Mouse (Mus musculus): ENCODE results near the gene Aagab. TPM values are rescaled to one million over a fixed set of nuclear protein-coding genes. Genes with fewer than 3 reads are reported as not detected.

Aagab gene
- polyA plus RNA-seq, 1 experiment from 2014 or later, result 33.0 TPM

GRCm38 (mm10) chr9:63614018-63614985, 11.8 kb downstream of the Aagab start:
- ATAC-seq (ENCODE audit: insufficient number of reproducible peaks, low FRiP score, low TSS enrichment, low read depth), result no peak
- H3K27ac ChIP-seq (replicated peaks; ENCODE audit: low read depth, low read length), result no peak overlapping the region

DNA sequence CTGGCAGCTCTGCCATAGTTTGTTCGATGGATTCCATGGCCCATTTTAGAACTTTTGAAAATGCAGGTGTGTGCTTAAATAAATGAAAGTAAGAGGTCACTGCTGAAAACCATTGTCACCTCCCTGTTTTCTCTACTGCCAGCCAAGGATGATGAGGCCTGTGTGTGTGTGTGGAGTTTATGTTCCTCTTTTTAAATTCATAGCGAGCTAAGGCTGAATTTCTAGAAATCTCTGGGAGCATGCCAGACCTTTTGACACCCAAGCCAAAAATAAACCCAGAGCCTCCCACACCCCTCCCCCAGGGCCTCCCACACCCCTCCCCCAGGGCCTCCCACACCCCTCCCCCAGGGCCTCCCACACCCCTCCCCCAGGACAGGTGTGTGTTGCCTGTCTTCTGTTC, 15.5 kb downstream of the Aagab start:
- no peak for DNase-seq (ENCODE audit: low spot score)
- Histone ChIP-seq H3K4me1 (ENCODE audit: control insufficient read depth, insufficient read depth, low read length) (peaks cover 16% of the 10 kb centered on the region), H3K27me3 (ENCODE audit: control insufficient read depth, insufficient read depth, low read length) (no peaks in the 10 kb centered on the region), H3K4me2 (ENCODE audit: low read depth, severe bottlenecking) (no peak overlapping the region), H3K27ac (replicated peaks; ENCODE audit: low read depth, low read length) (no peak overlapping the region), H3K9me3 (ENCODE audit: control insufficient read depth, low read length) (no peaks in the 10 kb centered on the region), H3K36me3 (ENCODE audit: control insufficient read depth, insufficient read depth, low read length) (peaks cover 5% of the 10 kb centered on the region; the same call in 1 of the 2 replicates), H3K4me3 (ENCODE audit: low read depth, low read length) (no peak overlapping the region), H3K9ac (ENCODE audit: low read length) (no peak overlapping the region)
- whole genome bisulfite sequencing, result 96% methylated on average over 2 of the region's 2 CpGs
- ATAC-seq (ENCODE audit: insufficient number of reproducible peaks, low FRiP score, low TSS enrichment, low read depth), result no peak

More at GRCm38 (mm10) chr9:63614018-63614985, 11.8 kb downstream of the Aagab start:
- Histone ChIP-seq H3K4me1 (ENCODE audit: control insufficient read depth, insufficient read depth, low read length) (peaks cover 47% of the 10 kb centered on the region), H3K36me3 (ENCODE audit: control insufficient read depth, insufficient read depth, low read length) (peaks cover 4% of the 10 kb centered on the region; the same call in 1 of the 2 replicates), H3K27me3 (ENCODE audit: control insufficient read depth, insufficient read depth, low read length) (no peaks in the 10 kb centered on the region), H3K4me3 (ENCODE audit: low read depth, low read length) (no peak overlapping the region), H3K9me3 (ENCODE audit: control insufficient read depth, low read length) (no peaks in the 10 kb centered on the region), H3K4me2 (ENCODE audit: low read depth, severe bottlenecking) (no peak overlapping the region), H3K9ac (ENCODE audit: low read length) (no peak overlapping the region)
- WGBS, result 33% methylated on average over 11 of the region's 11 CpGs
- DNase-seq (ENCODE audit: low spot score), result no peak

- WGBS, result 60% methylated on average over 15 of the region's 15 CpGs
- no peaks in the 10 kb centered on the region for H3K9me3 ChIP-seq (ENCODE audit: control insufficient read depth, low read length)
- no peaks in the 10 kb centered on the region for H3K27me3 ChIP-seq (ENCODE audit: control insufficient read depth, insufficient read depth, low read length)
- H3K4me3 ChIP-seq (ENCODE audit: low read depth, low read length), result no peak overlapping the region
- no peak overlapping the region for H3K27ac ChIP-seq (replicated peaks; ENCODE audit: low read depth, low read length)
- H3K4me2 ChIP-seq (ENCODE audit: low read depth, severe bottlenecking), result no peak overlapping the region
- ATAC-seq (ENCODE audit: insufficient number of reproducible peaks, low FRiP score, low TSS enrichment, low read depth), result no peak
- H3K9ac ChIP-seq (ENCODE audit: low read length), result no peak overlapping the region; the same call in 1 of the 2 replicates
- no peak for DNase-seq (ENCODE audit: low spot score)
- H3K36me3 ChIP-seq (ENCODE audit: control insufficient read depth, insufficient read depth, low read length), result peaks cover 2% of the 10 kb centered on the region; the same call in 1 of the 2 replicates
- H3K4me1 ChIP-seq (ENCODE audit: control insufficient read depth, insufficient read depth, low read length), result peaks cover 3% of the 10 kb centered on the region; the same call in 1 of the 2 replicates
Measured at GRCm38 (mm10) chr9:63623895-63624569, 21.6 kb downstream of the Aagab start.

- Histone ChIP-seq H3K4me1 (ENCODE audit: control insufficient read depth, insufficient read depth, low read length) (peaks cover 3% of the 10 kb centered on the region; the same call in 1 of the 2 replicates), H3K4me2 (ENCODE audit: low read depth, severe bottlenecking) (no peak overlapping the region), H3K9ac (ENCODE audit: low read length) (no peak overlapping the region), H3K27ac (replicated peaks; ENCODE audit: low read depth, low read length) (no peak overlapping the region), H3K36me3 (ENCODE audit: control insufficient read depth, insufficient read depth, low read length) (peaks cover 2% of the 10 kb centered on the region; the same call in 1 of the 2 replicates), H3K4me3 (ENCODE audit: low read depth, low read length) (no peak overlapping the region), H3K9me3 (ENCODE audit: control insufficient read depth, low read length) (no peaks in the 10 kb centered on the region), H3K27me3 (ENCODE audit: control insufficient read depth, insufficient read depth, low read length) (no peaks in the 10 kb centered on the region)
- WGBS, result 88% methylated on average over 9 of the region's 9 CpGs
- ATAC-seq (ENCODE audit: insufficient number of reproducible peaks, low FRiP score, low TSS enrichment, low read depth), result no peak
- DNase-seq (ENCODE audit: low spot score), result no peak
Measured at GRCm38 (mm10) chr9:63625090-63625756, 22.8 kb downstream of the Aagab start.

GRCm38 (mm10) chr9:63632045-63632444, 29.6 kb downstream of the Aagab start:
- ATAC-seq (ENCODE audit: insufficient number of reproducible peaks, low FRiP score, low TSS enrichment, low read depth), result no peak
- no peaks in the 10 kb centered on the region for H3K36me3 ChIP-seq (ENCODE audit: control insufficient read depth, insufficient read depth, low read length)
- no peak for DNase-seq (ENCODE audit: low spot score)

GRCm38 (mm10) chr9:63632924-63633323, 30.5 kb downstream of the Aagab start:
- DNase-seq (ENCODE audit: low spot score) (no peak), ATAC-seq (ENCODE audit: insufficient number of reproducible peaks, low FRiP score, low TSS enrichment, low read depth) (no peak)
- no peak overlapping the region for H3K4me2 ChIP-seq (ENCODE audit: low read depth, severe bottlenecking)
- H3K27me3 ChIP-seq (ENCODE audit: control insufficient read depth, insufficient read depth, low read length), result no peaks in the 10 kb centered on the region
- H3K36me3 ChIP-seq (ENCODE audit: control insufficient read depth, insufficient read depth, low read length), result no peaks in the 10 kb centered on the region
- 90% methylated on average over 11 of the region's 11 CpGs for WGBS
- no peaks in the 10 kb centered on the region for H3K9me3 ChIP-seq (ENCODE audit: control insufficient read depth, low read length)
- H3K27ac ChIP-seq (replicated peaks; ENCODE audit: low read depth, low read length), result no peak overlapping the region
- no peak overlapping the region for H3K9ac ChIP-seq (ENCODE audit: low read length)
- no peak overlapping the region for H3K4me3 ChIP-seq (ENCODE audit: low read depth, low read length)
- H3K4me1 ChIP-seq (ENCODE audit: control insufficient read depth, insufficient read depth, low read length), result no peaks in the 10 kb centered on the region

More at GRCm38 (mm10) chr9:63632045-63632444, 29.6 kb downstream of the Aagab start:
- no peak overlapping the region for H3K27ac ChIP-seq (replicated peaks; ENCODE audit: low read depth, low read length)
- no peaks in the 10 kb centered on the region for H3K9me3 ChIP-seq (ENCODE audit: control insufficient read depth, low read length)
- H3K27me3 ChIP-seq (ENCODE audit: control insufficient read depth, insufficient read depth, low read length), result no peaks in the 10 kb centered on the region
- 96% methylated on average over 4 of the region's 4 CpGs for WGBS
- H3K9ac ChIP-seq (ENCODE audit: low read length), result no peak overlapping the region
- H3K4me3 ChIP-seq (ENCODE audit: low read depth, low read length), result no peak overlapping the region
- no peaks in the 10 kb centered on the region for H3K4me1 ChIP-seq (ENCODE audit: control insufficient read depth, insufficient read depth, low read length)
- H3K4me2 ChIP-seq (ENCODE audit: low read depth, severe bottlenecking), result no peak overlapping the region

- WGBS, result 86% methylated on average over 7 of the region's 7 CpGs
- Histone ChIP-seq H3K27me3 (ENCODE audit: control insufficient read depth, insufficient read depth, low read length) (no peaks in the 10 kb centered on the region), H3K9me3 (ENCODE audit: control insufficient read depth, low read length) (no peaks in the 10 kb centered on the region), H3K4me3 (ENCODE audit: low read depth, low read length) (no peak overlapping the region), H3K4me1 (ENCODE audit: control insufficient read depth, insufficient read depth, low read length) (no peaks in the 10 kb centered on the region), H3K4me2 (ENCODE audit: low read depth, severe bottlenecking) (no peak overlapping the region), H3K9ac (ENCODE audit: low read length) (no peak overlapping the region), H3K27ac (replicated peaks; ENCODE audit: low read depth, low read length) (no peak overlapping the region), H3K36me3 (ENCODE audit: control insufficient read depth, insufficient read depth, low read length) (no peaks in the 10 kb centered on the region)
- ATAC-seq (ENCODE audit: insufficient number of reproducible peaks, low FRiP score, low TSS enrichment, low read depth), result no peak
- DNase-seq (ENCODE audit: low spot score), result no peak
Measured at GRCm38 (mm10) chr9:63633334-63633733, 30.9 kb downstream of the Aagab start.

DNA sequence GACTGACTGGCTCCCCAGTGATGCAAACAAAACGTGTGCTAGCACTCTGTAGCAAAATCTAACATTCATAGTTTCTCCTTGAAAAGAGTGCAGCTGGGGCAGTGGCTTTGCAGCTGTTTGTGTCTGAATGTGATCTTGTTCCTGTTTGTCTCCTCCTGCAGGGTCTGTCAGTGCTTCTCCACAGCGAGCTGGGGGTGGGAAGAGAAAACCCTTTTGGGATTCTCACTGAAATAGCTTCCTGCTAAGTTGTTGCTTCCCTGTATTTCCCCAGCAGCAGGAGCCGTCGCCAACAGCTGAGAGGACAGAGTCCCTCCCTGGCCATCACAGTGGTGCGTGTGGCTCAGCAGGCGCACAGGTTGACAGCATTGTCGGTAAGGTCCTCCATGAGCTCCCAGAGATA, 33.7 kb downstream of the Aagab start:
- Histone ChIP-seq H3K36me3 (ENCODE audit: control insufficient read depth, insufficient read depth, low read length) (peaks cover 2% of the 10 kb centered on the region; the same call in 1 of the 2 replicates), H3K27me3 (ENCODE audit: control insufficient read depth, insufficient read depth, low read length) (no peaks in the 10 kb centered on the region), H3K4me2 (ENCODE audit: low read depth, severe bottlenecking) (no peak overlapping the region), H3K9me3 (ENCODE audit: control insufficient read depth, low read length) (no peaks in the 10 kb centered on the region), H3K27ac (replicated peaks; ENCODE audit: low read depth, low read length) (no peak overlapping the region), H3K9ac (ENCODE audit: low read length) (no peak overlapping the region), H3K4me3 (ENCODE audit: low read depth, low read length) (no peak overlapping the region), H3K4me1 (ENCODE audit: control insufficient read depth, insufficient read depth, low read length) (no peaks in the 10 kb centered on the region)
- DNase-seq (ENCODE audit: low spot score) (no peak), ATAC-seq (ENCODE audit: insufficient number of reproducible peaks, low FRiP score, low TSS enrichment, low read depth) (no peak)
- WGBS, result 78% methylated on average over 7 of the region's 7 CpGs
